Mouse (Mus musculus) cerebellum, postnatal 4 days (tissue): Measurements from ENCODE around the gene Prdx2.

ENCODE experiments used
- DNase-seq, 2 experiments: peaks; one replicate each; pipeline ENCODE4 v3.0.0; 2022; ENCODE audit warnings: low spot score in 2 of 2, mixed read lengths in 1 of 2

Prdx2 gene

GRCm38 (mm10) chr8:84978248-84978940 lies 9.0 kb downstream of the Prdx2 start, which contains the start of gene Junb:
Gene Junb (minus strand): TSS chr8:84978718.
- DNase-seq = peak; percentile 51 to 71

GRCm38 (mm10) chr8:84979599-84980421 lies 10.4 kb downstream of the Prdx2 start:
- DNase-seq = peak; percentile 62 to 77

DNA sequence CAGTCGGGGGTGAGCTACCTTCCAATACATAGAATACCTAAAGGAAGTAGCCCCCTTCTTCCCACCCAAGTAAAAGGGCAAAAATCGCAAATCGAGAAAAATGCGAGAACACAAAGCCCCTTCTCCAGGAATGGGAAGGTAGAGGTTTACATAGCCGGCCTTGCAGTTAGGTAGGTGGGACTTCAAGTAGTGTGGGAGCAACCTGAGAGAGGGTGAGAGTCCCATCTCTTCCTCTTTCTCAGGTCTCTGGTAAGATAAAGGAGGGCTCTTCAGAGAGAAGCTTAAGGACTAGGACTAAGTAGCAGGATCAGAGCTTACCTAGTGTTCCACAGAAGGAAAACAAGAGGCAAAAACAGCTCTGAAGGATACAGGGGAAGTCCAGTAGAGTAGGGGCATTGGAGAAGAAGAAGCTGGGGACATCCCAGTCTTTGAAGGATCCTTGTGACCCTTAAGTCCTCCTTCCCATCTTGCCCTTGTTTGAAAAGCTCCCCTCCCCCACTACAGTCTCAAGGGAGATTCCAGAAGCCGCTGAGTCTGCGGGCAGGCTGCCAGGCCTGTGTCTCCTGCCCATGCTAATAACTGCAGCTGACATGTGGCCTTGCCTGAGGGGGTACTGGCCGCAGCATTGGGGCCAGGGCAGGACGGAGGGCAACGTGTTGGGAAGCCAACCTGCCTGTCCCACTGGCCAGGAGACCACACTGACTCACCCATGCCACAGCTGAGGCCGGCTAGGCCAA lies 11.4 kb downstream of the Prdx2 start:
- peak in 1 of 2 experiments; percentile 72 for DNase-seq

DNA sequence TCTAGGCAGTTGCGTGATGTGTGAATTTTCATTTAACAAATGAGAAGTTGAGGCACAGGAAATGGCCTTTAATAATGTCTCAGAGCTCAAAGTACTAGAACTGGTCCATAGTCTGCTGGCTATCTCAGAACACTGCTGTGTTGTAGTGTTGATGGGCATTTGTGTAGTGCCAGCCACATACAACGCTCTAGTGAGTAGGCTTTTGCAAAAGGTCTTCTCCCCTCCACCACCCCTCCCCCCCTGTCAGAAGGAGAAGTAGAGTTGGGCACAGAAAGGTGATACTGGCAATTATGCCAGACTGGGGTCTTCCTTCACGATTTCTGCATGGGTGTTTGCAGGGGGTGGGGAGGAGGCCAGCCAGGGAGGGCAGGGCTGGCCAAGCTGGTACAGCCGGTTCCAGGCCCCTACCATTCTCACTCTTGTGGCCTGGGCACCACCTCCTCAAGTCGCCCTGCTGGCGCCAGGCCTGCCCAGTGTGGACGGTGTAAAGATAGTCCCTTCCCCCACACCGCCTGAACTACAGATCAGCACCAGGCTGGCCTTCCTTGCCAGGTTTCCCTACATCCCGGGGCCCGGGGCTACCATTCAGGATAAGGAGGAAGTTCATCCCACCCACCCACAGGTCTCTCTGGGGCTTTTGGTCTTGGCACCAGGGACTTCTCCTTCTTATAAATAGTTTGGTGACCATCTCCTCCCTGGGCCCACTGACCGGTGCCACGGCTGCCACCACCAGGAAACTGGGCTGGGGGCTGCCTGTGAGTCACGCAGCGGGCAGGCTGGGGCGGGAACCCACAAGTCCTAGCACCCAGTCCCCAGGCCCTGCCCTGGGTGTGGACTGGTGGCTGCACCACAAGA lies 12.5 kb downstream of the Prdx2 start:
- DNase-seq = no peak

DNA sequence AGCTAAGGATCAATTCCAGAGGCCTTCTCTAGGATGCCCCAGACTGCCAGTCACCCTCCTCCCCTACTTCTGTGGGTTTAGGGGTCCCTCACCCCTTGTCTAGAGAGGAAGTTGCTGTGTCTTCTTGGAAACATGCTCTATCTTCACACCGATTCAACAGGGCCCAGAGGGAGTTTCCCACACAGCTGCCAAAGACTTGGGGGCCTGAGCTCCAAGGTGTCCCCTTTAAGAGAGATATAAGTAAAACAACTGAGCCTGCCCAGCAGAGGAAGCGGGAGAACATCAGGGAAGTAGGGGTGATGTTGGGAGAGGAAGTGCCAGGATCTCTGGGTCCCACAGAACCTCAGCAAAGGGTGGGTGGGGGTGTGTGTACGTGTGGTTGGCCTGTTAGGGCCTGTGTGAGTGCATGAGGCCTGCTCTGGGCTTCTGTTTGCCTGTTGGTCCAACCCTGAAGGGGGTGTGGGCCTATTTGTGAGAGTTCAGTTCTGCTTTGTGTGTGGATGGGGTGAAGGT lies 13.2 kb downstream of the Prdx2 start:
- DNase-seq = no peak

DNA sequence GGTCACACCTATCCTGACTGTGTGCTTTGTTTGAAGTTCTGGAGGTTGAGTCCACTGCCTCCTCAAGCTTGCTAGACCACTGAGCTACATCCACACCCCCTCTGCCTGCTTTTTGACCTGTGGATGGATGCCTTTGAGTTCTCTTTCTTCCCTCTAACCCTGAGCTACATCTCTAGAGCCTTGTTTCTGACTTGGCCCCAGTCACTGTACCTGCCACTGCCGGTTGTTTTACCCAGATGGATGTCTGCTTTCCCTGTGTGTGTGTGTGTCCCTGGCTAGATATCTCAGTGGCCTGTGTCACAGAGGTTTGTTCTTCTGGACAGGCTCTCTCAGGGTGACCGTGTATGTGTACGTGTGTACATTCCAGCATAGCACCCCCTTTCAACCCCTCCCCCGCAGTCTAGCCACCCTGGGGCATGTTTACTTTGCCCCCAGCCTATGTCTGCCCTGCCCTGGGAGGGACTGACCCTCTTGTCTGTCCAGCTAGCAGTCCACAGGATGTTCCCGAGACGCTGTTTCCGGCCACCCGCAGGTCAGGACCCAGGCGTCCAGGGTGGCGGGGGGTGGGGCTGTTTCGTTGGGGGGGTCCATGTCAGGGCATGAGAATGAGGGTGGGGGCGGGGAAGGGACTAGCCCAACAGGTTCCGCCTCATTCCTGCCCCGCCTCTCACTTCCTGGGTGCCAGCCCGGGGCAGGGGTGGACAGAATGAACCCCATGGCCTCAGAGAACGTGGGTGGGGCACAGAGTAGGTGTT lies 15.1 kb downstream of the Prdx2 start:
- no peak for DNase-seq

DNA sequence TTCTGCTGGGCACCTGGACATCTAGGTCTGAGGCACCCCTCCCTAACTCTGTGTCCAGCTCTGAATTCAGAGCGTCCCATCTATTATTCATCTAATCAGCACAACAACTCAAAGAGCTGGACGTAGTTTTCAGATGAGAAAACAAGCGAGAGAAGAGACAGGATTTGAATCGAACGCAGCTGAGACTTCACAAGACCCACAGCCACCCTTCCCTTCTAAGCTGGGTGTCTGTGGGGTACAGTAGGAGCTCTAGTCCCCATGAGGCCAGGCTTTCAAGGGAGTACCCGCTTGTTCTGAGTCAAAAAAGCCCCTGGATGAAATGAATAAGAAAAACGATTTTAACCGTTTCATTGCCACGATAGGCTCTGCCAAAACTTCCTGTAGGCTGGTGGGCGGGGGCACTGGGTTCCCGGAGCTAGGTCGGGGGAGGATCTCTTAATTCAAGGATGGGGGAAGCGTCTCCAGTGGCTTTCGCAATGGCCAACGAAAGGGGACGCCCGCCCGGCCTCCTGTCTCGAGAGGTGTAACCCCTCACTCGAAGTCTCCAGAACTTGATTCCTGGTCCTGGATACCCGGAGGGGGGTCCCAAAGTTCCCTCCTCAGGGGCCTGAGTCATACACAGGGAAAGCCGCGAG lies 15.8 kb downstream of the Prdx2 start:
- no peak for DNase-seq

GRCm38 (mm10) chr8:84985684-84986378 lies 16.4 kb downstream of the Prdx2 start:
- peak; percentile 66 to 81 for DNase-seq

DNA sequence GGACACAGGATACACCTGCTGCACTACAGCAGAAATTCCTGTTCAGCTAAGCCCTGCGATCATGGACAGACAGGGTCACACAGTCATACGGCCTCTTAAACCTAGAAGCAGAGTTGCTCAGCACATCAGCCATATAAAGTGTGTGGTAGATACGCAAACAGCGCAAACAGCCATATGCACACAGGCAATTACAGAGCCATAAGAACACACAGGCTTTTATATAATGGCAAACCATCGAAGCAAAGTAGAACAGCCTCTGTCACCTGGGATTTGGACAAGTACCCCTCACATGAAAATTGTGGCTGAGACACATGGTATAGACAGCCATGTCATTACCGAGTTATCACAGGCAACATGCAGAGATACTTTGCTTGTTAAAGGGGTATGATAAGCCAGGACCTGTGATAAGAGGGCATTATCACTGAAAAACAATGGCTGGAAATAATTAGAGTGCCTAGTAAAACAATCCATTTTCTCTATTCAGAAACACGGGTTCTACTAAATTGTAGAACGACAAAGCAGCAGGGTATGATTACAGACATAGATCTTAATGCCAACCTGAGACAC lies 17.1 kb downstream of the Prdx2 start:
- DNase-seq = no peak

DNA sequence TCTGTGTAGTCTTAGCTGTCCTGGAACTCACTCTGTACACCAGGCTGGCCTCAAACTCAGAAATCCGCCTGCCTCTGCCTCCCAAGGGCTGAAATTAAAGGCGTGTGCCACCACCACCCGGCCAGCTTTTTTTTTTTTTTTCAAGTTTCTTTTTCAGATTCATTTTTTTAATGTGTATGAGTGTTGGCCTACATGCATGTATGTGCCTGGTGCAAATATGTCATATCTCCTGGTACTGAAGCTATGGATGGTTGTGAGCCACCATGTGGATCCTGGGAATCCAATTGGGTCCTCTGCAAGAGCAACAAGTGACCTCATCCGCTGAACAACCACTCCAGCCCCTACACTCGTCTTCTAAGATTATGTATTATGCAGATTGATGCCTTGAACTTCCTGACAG lies 18.0 kb downstream of the Prdx2 start:
- no peak for DNase-seq

- no peak for DNase-seq
Observed at GRCm38 (mm10) chr8:84987903-84988302, 18.5 kb downstream of the Prdx2 start.

GRCm38 (mm10) chr8:84989311-84989731 lies 19.9 kb downstream of the Prdx2 start:
- DNase-seq = no peak

DNA sequence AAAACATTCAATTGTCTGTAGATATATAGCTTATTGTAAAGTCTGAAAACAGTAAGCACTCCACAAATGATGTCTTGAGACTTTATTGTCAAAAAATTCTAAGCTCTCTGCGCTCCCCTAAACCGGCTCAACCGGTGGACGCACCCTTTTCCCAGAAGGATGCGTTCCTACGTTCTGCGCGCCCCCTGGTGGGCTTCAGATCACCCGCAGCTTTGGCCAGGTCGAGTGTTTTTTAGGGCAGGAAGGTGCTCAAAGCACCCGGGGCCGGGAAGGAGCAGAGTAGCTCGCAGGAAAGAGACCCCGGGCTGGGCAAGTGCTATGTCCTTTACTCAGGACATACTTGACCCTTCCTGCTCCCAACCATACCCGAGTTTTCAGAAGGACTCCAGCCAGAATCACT lies 20.4 kb downstream of the Prdx2 start:
- DNase-seq = peak; percentile 90 to 92

DNA sequence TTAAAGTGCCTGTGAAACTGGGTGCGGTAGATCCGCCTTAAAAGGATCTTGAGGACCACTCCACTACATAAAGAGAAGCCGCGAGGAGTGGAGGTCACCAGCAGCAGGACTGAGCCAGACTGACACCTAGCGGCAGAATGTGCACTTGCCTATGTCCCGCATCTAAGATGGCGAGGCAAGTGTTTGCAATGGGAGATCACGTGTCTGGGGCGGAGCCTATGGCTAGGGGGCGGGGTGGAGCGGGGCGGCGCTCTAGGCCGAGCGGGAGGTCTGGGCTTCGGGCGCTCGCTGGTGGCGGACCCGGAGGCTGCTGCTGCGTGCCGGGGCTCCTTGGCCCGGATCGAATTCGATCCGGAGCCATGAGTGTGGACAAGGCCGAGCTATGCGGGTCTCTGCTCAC lies 21.0 kb downstream of the Prdx2 start, which contains the start of gene Hook2:
Gene Hook2 (plus strand): TSS at position 255 of the 400 bp plus-strand sequence.
- DNase-seq = peak; percentile 94 to 98

DNA sequence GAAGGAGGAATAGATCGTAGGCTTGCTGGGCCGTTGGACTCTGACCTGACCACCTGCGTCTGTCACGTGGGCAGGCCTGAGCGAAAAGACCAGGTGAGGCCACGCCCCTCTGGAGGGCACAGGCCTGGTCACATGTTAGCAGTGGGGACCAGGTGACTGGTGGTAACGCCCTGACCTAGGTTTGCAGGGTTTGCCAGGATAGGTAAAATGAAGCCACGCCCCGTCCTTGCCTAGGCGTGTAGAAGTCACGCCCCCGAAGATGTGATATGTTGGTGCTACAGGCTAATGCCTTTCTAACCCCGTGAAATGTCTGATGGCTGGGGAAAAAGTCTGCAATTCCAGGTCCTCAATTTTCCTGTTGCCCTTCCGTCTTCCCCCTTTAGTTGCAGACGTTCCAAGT lies 21.4 kb downstream of the Prdx2 start:
- DNase-seq = no peak

GRCm38 (mm10) chr8:84994375-84994774 lies 25.0 kb downstream of the Prdx2 start:
- DNase-seq = no peak

GRCm38 (mm10) chr8:84995680-84996079 lies 26.3 kb downstream of the Prdx2 start:
- DNase-seq = no peak

DNA sequence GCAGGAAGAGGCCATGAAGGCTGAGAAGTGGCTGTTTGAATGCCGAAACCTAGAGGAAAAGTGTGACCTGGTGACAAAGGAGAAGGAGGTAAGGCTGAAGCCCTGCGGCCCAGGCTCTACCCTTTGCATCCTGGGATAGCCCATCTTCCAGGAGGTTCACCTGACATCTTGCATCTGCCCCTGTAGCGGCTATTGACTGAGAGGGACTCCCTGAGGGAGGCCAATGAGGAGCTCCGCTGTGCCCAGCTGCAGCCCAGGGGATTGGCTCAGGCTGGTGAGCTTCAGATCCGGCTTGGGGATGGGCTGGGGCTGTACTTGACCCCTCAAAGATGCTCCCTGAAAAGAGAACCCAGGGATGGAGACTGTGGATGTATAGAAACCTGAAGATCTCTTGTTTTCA lies 27.6 kb downstream of the Prdx2 start:
- no peak for DNase-seq
